Mouse (Mus musculus): ENCODE data around the gene Pcgf5.

Pcgf5 gene
- long read RNA-seq, experiment 1, full-length matches to known transcripts = 16 of 22 reads
- long read RNA-seq, experiment 1, partial matches to known transcripts = 2 of 22 reads
- long read RNA-seq, experiment 1, other reads (novel, unspliced or antisense) = 4 of 22 reads
- long read RNA-seq, experiment 2, full-length matches to known transcripts = 16 of 24 reads
- long read RNA-seq, experiment 2, partial matches to known transcripts = 3 of 24 reads
- long read RNA-seq, experiment 2, other reads (novel, unspliced or antisense) = 5 of 24 reads

DNA sequence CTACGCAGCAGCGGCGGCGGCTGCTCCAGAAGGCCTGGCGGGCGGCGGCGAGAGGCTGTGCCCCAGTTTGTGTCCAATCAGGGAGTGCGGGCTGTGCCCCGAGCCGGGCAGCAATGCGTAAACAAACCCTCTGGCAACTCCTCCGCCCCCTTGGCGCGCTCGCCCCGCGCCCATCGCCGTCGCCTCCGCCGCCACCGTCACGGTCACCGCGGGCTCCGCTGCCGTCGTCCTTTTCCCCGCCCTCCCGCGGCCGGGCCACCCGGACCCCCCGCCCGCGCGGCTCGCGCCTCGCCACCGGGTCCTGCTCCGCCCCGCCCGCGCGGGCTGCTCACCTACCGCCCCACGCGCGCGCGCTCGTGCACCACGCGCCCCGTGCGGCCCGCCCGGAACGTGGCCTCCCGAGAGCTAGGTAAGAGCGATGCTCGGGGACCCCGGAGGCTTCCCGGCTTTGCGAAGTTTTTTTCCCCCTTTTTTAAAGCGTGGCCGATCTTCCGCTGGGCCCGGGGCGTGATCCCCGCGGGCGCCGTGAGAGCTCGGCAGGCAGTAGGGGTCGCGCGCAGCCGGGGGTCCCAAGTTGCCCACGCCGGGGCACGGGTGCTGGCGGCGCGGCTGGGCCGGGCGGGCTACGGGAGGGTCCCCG is at the start of gene Pcgf5:
Gene Pcgf5, plus strand, starts transcription at position 149 of the 640 bp plus-strand sequence.
- intact Hi-C loops (cut with DNase I) = no loop called here

DNA sequence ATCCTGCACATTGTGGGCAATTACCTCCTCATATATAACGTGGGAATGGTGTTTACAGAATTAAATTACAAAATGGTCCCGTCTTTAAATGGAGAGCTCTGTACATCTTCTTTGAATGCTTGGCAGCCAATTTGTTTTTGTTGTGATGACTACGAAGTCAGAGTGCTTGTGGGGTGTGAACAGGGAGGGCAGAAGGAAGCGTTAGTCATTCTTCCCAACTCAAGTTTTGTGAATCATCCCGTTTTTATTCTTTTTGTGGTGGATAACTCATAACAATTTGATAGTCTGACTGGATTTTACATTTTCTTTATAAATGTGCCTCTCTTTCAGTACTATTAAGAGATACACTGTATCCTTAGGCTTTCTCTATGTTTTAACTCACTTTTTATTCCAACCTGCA is 42.6 kb upstream of the Pcgf5 start:
- intact Hi-C loops (cut with DNase I) = no loop called here

DNA sequence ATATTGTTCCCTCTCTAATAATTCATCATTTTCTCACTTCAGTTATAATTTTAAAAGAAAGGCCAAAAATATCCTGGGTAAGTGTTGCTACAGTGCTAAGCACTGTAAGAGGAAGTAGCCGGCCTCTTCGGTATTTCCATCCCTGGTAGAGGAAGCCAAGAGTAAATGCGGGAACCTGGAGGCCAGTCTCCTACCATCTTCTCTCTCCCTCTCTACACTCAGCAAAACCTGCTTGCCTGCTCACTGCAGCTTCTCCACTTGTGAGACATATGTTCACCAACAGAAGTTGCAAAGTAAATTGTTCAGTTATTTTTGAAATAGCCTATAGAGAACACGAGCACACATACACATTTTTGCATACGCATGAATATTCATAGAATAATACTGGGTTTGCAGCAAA is 34.1 kb upstream of the Pcgf5 start:
- intact Hi-C loops (cut with DNase I) = no loop called here

DNA sequence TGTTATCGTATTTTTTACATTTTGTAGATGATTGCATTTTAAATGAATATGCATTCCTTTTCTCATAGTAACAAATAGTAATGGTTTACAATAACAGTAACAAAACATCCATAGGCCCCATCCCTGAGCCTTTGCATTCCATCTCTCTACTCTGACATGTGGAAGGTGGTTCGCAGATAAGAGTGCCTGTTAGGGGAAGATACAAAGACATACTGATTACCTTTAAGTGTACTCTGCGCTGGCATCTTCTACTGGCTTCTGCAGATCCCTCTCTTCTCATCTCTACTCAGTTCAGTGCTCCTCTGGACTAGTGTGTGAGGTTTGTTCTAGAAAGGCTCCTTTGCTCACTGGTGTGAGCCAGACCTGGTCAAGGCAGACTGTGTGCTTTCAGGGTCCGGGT is 28.4 kb upstream of the Pcgf5 start:
- intact Hi-C loops (cut with DNase I) = no loop called here

DNA sequence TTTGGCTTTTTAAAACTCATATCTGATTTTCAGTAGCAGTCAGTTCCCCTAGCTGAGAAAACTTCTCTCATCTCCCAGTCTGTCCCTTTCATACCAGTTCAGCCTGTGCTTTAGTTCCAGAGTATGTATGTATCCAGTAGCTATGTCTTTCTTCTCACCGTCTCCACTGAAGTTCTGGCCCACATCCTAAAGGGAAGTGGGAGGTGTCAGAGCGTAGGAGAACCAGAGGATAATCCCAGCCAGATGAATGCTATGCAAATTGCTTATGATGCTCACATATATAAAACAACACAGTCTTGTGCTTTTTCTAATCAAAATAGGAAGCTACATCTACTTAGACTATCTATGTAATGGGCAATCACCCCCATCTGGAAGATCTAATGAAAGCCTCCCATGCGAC is 27.0 kb upstream of the Pcgf5 start:
- intact Hi-C loops (cut with DNase I) = no loop called here

DNA sequence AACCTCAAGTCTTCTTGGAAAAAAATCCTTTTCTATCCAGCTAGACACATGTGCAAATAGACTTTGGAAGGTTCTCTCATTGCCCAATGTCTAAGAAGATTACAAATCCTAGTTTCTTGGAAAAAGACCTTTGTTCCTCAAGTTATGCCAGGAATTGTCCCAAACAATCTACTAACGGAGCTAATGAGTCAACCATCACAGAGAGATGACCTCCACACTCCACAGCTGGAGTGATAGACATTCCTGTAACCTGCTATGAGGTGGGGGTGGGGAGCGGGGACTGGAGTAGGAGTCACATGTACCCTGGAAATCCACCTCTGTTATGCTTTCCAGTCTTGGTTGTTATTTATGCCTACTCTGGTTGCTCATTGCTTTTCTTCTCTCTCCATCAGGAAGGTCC is 24.8 kb upstream of the Pcgf5 start:
- intact Hi-C loops (cut with DNase I) = no loop called here

DNA sequence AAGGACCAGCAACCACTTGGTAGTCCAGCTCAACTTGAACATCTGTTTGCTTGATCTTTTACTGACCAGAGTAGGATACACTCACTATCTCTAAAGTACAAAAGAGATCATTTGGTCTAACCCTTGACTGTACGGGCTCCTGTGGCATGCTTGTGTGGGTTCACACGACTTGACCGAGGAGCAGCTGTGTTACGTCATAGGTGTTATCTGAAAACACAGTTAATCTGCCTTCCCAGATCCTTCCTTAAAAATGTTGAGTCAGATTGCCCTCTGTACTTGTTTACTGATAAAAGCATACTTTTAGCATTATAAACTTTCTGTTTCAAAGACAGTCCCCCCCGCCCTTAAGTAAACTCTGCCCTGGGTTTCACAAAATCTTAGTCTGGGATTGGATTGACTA is 19.4 kb upstream of the Pcgf5 start:
- intact Hi-C loops (cut with DNase I) = no loop called here

DNA sequence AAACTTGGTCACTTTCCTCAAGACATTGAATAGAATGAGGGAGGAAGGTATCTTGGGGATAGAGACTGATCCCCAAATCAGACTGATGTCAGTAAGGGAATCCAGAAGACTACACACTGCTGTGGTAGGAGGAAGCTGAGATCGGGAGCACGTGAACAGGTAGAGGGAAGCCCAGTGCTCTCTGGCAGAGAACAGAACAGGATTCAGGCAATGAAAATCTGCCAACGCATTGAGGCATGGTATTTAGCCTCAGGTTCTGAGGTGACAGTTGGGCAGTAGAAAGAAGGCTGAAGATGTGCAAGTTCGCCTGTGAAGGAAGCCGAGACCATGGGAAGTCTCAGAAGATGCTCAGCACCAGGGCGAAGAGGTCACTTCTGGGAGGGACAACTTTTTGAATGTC is 733 bp upstream of the Pcgf5 start:
- intact Hi-C loops (cut with DNase I) = loop anchor here (2.0 kb wide), 1 partner anchor 57 kb away; no protein-coding TSS in a partner anchor

DNA sequence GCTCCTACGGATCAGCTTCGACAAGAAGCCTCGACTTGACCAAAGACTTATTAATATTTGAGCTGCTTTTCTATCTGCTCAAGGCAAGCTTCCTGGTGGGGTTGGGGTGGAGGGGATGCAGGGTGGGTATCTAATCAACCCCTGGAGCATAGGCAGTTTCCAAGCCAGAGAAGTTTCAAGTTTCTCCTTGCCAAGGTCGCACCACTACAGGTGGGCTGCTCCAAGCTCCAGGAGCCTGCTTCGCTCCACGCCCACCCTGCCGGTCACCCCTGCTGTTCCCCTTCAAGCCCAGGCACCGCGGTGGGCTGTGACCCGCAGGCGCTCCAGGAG is 313 bp upstream of the Pcgf5 start:
- intact Hi-C loops (cut with DNase I) = loop anchor here (2.0 kb wide), 1 partner anchor 57 kb away; no protein-coding TSS in a partner anchor

DNA sequence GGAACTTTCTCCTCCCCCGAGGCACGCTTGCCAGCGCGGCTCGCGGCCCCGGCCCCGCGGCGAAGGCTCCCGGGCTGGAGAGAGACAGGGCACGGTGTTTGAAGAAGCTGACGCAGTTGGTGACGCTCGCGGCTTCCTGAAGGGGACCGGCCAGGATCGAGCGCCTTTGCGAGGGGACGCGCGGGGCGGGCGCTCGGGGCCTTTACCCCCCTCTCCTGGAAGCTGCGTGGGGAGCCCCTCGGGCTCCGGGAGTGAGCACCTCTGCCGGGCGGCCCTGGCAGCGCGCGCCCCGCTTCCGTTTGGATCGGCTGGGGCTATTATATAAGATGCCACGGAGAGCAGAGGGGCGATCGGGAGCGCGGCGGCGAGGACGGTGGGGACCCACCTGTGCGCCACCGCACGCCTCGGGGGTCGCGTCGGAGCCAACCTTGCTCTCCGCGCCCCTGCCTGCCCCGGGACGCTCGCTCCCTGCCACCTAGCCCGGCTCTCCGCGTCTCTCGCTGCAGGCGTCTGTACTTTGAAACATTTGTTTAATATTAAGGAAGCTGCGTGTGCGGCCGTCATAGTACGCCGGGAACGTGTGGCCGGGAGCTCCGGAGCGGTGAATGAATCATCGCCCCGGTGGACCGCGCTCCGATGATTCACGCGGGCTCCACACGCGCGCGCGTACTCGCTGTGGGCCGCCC is 835 bp downstream of the Pcgf5 start:
- intact Hi-C loops (cut with DNase I) = no loop called here

DNA sequence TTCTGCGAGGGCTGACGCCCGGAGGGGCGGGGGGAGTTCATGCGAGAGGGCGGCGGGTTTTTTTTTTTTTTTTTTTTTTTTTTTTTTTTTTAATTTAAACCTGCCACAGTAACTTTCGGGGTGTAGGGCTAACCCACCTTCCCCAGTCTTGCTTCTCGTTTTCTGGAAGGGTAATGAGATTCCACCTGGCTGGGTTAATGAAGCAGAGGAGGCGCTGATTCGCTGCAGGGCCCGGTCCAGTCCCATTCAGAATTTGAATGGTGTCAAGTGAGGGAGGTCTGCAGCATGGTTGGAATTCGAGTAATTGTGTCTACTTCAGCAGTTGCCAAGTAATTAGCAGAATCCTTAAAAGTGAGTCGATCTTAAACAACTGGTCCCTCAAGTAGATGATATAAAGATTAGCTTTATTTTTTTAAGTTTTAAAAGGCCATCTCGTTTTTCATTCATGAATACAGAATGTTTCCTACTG is 1.4 kb downstream of the Pcgf5 start:
- intact Hi-C loops (cut with DNase I) = no loop called here

DNA sequence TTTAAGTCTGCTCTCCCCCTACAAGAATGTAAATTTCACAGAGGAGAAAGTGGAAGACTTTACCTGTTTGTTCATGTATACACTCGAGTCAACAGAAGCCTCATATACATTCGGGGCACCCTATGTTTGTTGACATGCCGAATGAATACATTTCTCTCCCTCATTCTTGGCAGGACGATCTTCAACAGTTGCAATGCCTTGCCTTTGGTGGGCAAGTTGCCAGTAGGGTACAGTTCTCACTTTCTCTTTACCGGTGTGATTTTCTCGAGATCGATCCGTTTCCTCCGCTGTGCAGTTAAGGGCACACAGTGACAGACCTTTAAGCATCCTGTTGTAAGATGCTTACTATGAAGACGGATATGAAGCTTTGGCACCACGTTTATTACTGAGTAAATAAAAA is 2.1 kb downstream of the Pcgf5 start:
- intact Hi-C loops (cut with DNase I) = no loop called here

DNA sequence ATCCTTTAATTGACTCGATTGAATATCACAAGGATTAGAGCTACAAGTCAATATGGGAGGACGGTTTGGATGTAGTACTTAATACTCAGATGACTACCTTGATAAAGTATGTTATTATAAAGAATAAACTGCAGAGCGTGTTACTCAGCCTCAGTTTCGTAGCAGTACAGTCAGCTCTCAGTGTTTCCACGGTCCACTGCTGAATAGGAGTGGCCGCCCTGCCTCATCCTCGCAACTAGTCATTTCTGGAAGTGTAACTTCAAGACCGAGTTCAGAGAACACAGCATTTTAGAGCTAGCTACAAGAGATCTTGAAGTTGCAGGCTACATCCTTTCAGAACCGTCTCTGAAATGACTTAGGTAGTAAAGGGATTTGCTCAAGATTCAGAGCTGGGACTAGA is 2.8 kb downstream of the Pcgf5 start:
- intact Hi-C loops (cut with DNase I) = no loop called here

DNA sequence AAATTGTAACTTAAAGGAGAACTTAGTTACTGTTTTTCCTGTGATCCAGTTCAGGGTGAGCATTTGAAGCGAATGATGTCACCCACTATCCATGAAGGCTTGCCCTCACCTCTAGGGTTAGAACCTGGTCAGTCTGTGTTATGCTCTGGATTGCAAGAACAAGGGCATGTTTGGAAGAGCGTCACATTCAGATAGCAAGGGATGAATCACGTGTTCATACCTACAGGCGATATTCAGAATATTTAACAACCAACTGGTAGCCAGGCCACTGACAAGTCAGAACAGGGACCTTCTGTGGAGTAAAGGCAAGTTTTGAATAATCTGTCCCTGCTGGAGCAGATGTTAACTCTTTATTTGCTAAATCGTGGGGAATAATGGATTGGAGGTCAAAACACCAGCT is 14.4 kb downstream of the Pcgf5 start:
- intact Hi-C loops (cut with DNase I) = no loop called here

DNA sequence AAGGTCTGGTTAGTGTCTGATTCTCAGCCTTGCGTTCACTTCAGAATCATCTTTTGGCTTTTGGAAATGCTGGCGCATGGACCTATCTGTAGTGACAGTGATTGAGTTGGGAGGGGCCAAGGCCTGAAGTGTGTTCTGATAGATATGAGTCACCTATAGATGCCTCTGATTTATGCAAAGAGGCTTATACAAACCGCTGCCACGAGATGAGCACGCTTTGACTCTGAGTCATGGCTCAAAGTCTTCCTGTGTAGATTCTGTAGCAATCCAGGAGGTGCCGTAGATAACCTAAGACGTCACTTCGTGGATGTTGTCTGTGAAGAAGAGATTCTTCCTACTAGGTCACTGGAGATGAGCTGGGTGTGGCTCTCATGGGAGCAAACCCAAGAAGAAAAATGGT is 16.6 kb downstream of the Pcgf5 start:
- intact Hi-C loops (cut with DNase I) = no loop called here

DNA sequence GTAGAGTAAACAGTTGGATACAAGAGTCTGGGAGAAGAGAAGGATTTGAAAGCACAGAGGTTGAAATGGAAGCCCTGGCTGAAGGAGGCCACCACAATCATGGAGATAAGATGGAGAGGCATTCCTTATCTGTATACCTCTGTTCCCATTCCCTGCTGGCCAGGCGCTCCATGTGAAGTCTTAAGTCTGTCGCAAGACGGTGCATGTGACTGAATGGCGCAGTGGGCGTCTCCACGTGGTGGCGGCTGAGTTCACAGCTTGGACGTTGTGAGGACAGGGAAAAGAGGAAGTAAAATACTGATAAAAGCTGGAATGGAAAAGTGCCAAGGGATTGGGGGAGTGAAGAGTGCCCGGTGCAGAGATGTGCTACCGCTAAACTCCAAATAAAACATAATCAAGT is 23.4 kb downstream of the Pcgf5 start:
- intact Hi-C loops (cut with DNase I) = no loop called here

DNA sequence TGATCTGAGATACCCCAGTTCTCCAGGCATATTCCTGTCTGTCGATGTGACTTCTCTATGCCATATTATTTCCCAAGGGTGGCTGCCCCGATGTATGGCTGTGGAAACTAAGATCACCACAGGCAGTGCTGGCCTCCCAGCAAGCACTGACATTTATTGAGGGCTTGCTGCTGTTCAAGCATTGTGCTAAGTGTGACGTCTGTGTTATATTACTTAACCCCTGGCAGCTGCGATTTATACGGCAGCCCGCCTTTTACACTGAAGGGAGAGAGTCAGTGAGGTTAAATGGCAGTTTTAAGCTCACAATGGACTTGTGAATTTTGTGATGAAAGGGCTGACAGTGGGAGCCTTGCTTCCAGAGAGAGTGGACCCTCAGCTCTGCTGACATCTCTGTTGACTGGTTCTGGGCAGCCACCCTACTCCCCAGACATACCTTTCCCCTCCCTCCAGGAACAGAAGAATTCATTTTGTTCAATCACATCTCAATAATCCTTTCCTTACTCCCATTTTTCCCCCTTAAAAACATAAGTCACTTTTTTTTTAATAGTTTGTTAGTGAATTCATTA is 25.0 kb downstream of the Pcgf5 start:
- intact Hi-C loops (cut with DNase I) = no loop called here

DNA sequence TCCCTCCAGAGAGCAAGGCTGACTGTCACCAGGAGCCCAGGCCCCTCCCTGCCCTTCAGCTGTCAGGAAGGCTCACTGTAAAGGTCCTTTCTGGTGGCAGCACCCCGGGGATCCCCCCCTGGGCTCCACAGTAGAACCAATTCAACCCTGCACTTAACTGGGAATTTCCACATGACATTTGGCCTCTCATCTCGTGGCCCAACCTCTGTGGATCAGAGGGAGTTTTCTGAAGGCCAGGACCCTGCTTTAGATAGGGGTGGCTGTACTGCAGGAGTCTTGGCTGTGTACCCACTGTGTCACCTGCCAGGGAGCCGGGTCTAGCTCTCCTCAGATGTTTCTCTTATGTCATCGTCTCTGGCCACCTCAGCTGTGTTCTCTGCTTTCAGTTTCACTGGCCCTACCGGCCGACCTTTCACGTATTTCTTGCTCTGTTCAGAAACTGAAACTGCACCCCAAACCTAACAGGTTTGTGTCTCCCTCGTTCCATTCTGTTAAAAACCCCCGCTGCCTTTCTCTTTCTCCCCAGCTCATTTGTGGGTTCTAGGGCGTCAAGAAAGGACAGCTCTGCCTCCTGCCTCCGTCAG is 27.2 kb downstream of the Pcgf5 start:
- intact Hi-C loops (cut with DNase I) = no loop called here

DNA sequence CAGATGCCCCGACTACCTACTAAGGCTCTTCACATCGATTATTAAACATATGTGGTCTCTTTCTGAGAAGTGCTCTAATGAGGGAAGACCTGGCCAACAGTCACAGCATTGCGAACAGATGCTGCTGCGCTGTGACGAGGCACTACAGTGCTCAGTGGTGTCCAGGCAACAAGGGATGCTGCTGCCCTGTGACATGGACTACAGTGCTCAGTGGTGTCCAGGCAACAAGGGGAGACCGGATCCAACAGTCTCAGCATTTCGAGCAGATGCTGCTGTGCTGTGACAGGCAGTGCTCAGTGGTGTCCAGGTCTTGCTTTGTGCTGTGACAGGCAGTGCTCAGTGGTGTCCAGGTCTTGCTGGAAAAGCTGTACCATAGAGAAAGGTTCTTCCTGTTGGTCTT is 29.6 kb downstream of the Pcgf5 start:
- intact Hi-C loops (cut with DNase I) = no loop called here

DNA sequence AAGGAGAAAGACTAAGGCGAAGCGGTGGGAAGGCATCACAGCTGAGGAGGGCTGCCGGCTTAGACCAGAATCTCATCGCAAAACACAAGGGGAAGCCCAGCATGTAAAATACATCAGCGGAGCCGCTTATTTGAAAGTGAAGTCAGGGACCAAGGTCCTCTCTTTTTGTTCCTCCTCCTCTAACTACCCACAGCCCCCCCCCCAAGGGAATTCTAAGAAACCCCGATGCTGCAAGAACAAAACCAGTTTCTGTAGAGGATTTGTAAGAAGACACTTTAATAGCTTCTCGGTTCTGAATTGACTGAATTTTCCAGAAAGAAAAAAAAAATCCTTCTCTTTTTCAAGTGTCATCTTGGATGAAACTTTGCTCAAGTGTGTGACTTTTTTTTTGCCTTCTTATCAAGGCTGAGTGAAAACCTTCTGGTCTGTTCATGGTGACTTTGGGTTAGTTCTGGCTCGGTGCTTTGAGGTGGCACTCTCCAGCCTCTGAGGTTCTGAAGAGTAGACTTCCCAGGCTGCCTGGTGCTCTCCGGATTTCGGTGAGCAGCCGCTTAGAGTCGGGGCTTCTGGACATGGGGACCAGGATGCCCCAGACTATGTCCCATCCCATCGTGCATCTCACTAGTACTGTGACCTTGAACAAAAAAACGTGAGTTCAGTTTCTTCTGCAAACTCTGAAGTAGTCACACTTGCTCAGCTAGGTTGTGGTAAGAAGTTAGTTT is 30.6 kb downstream of the Pcgf5 start:
- intact Hi-C loops (cut with DNase I) = no loop called here

DNA sequence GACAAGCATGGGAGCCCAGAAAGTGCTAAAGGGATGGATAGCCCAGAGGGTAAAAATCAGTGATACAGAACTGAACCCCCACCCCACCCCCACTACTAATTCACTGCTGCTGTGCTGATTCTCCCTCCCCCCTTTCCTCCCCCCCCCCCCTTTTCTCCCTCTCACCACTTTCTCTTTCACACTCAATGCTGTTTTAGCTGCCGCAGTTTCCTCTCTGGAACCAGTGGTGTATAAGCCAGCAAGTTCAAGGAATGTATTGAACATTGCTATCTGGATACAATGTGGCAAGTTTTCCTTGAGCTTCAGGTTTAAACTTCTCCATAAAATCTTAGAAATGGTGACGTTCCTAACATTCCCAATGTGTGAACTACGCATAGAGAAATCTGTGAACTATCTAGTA is 34.8 kb downstream of the Pcgf5 start:
- intact Hi-C loops (cut with DNase I) = no loop called here

Measured in adrenal gland (tissue).